Mouse (Mus musculus) spleen, postnatal 36 days (tissue): ENCODE results near the gene Tepp.

ENCODE experiments used
- DNase-seq, 2 experiments: peaks; one replicate each; pipeline ENCODE4 v3.0.0; 2022; ENCODE audit warnings: low spot score in 2 of 2, mixed read lengths in 1 of 2

Gene Tepp

DNA sequence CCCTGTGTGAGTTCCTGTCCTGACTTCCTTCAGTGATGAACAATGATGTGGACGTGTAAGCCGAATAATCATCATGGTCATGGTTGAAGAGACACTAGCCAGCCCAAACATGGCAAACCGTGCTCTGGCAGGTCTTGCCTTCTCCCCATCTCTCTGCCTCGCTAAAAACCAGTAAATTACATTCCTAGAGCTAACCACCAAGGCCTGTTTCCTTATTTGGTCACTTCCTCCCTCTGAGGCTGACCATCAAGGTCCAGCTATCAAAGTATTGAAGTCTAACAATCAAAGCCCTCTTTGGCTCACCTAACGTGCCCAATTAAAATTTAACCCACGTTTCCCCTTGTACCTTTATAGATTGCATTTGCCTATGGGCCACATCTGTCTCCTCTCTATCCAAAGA, 51.9 kb downstream of the Tepp start:
- no peak for DNase-seq

DNA sequence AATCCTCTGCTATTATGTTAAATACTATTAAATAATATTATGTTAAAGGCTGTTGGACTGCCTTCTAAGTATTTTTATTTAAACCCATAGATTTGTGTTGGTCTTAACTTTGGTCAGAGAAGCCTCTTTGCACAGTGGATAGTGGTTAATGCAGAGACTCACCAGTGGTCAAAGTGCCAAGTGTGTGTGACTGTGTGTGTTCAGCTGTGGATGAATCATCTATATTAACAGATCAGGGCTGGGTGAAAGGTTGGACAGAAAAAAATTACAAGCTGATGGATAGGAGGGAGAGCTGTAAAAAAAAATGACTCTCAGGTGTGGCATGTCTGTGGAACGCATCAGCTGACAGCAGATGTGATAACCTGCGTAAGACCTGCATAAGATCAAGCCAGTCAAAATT, 53.5 kb downstream of the Tepp start:
- no peak for DNase-seq

DNA sequence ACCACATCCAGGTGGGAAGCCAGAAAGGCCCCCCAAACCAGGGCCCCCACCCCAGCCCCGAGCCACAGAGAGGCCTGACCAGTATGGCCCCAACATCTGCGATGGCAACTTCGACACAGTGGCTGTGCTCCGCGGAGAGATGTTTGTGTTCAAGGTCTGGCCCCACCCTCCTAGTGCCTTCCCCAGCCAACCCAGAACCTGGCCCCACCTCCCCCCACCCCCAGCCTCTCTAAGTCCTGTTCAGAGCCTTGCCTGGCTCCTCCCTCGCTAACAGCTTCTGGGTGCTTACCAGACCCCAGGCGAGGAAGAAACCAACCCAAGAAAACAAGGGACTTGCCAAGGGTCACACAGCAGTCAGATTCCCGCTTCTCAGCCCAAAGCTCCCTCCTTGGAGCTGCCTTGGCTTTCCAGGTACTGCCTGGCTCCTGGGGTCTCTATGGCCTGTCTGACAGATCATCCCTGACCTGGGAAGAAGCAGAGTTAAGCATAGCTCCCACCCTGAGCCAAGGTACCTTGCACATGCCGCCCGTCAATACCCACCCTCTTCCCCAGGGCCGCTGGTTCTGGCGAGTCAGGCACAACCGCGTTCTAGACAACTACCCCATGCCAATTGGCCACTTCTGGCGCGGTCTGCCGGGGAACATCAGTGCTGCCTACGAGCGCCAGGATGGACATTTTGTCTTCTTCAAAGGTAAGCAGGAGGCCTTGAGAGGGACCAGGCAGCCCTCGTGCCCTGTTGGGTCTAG, 59.4 kb downstream of the Tepp start:
- DNase-seq = peak in 1 of 2 experiments; percentile 10

DNA sequence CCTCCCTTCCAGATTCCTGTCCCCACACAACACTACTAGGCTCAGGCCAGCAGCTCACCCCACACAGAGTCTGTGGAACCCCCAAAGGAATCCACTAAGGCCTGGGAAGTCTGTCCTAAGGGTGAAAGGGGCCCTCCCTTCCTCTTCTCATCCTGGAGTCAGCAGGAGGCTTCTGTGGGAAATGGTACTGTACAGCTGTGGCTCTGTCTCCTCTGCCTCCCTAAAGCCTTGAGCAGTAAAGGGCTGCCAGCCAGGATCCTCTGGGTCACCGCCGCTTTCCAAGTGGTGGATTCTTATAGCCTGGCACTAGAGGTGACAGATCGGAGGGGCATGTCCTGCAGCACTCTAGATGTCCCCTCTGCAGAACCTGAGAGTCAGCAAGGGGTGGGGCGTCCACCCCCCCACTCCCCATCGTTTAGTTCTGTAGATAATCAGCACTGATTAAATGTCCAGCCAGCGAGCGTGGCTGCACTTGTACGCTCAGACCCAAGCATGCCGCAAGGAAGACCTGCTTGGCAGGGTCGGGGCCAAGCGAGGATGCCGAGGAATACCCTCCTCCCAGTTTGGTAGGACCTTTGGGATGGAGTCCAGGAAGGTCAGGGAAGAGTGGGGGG, 63.1 kb downstream of the Tepp start:
- no peak for DNase-seq

DNA sequence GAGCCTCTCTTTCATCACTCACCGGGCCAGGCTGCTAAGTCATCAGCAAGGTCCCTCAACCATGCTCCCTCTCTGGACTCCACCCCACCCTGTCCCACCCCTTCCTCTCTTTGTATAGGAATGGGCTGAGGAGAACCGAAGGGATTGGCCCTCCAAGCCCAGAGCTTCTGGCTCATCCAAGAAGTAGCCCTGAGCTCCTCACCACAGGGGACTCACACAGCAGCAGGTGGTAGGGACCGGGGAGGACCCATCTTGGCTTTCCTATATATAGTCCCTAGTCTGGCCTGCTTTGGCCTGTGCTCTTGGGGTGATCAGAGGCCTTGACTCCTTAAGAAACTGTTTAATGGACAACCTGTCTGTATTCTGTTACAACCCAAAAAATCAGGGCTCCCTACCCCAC, 64.1 kb downstream of the Tepp start:
- no peak for DNase-seq

DNA sequence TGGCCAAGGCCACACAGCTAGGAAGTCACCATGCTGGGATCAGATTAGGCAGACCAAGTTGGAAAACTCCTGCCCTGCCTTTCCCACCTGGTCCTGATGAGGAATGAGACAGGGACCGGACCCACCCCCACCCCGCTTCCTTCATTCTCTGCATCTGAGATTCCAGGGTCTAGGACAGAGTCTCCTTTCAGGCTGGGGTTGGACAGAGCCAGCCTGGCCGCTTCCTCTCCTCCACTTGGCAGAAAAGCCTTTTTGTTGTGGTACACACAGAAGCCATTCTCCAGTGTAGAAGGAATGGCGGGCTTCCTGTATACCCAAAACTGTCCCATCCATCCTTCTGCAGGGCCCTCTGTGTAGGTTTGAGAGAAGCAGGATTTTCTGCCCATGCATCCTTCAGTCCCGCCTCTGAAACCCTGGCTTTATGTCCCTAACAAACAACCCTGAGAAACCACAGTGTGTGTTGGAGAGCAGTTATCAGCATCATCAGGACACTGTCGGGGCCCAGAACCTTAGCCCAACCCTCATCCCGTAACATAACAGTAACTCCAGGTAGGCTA, 65.1 kb downstream of the Tepp start:
- no peak for DNase-seq
